Mouse (Mus musculus) C2C12 (cell line): ENCODE measurements around the gene R3hcc1l. TPM values are rescaled to one million over a fixed set of nuclear protein-coding genes. Genes with fewer than 3 reads are reported as not detected.

Experiments used
- H3K27me3 ChIP-seq: one replicate; pipeline ENCODE4 v1.6.1; 2011; ENCODE audit not compliant: control insufficient read depth, insufficient read depth, insufficient read length
- H3K36me3 ChIP-seq: one replicate; pipeline ENCODE4 v1.6.1; 2011; ENCODE audit not compliant: control insufficient read depth, insufficient read depth
- H3K4me3 ChIP-seq: one replicate; pipeline ENCODE4 v1.5.1; 2011; ENCODE audit warnings: mild to moderate bottlenecking, control low read depth; ENCODE audit not compliant: poor library complexity, insufficient read depth, severe bottlenecking
- H3K79me2 ChIP-seq: one replicate; pipeline ENCODE4 v1.6.1; 2011; ENCODE audit not compliant: control insufficient read depth, insufficient read depth
- H3K79me3 ChIP-seq: one replicate; pipeline ENCODE4 v1.6.1; 2011; ENCODE audit warnings: low read depth, control low read depth
- H3ac ChIP-seq: one replicate; pipeline ENCODE3; 2011; ENCODE audit warnings: low read depth; ENCODE audit not compliant: control insufficient read depth, insufficient read length
- CEBPB ChIP-seq: IDR thresholded peaks from one replicate; pipeline ENCODE4 v1.6.1; 2011; ENCODE audit warnings: low read depth, mild to moderate bottlenecking, control low read depth, moderate library complexity
- CTCF ChIP-seq: IDR thresholded peaks from one replicate; pipeline ENCODE4 v1.5.1; 2011; ENCODE audit not compliant: control insufficient read depth, insufficient read depth, insufficient read length
- FOSL1 ChIP-seq: IDR thresholded peaks from one replicate; pipeline ENCODE4 v1.8.0; 2011; ENCODE audit warnings: mild to moderate bottlenecking, low read length; ENCODE audit not compliant: poor library complexity, insufficient read depth, severe bottlenecking
- MAX ChIP-seq: IDR thresholded peaks from one replicate; pipeline ENCODE4 v1.6.1; 2011; ENCODE audit warnings: mild to moderate bottlenecking, control low read depth
- MYOD1 ChIP-seq: IDR thresholded peaks from one replicate; pipeline ENCODE4 v1.6.1; 2011; ENCODE audit warnings: low read depth; ENCODE audit not compliant: control insufficient read depth, insufficient read length
- MYOG ChIP-seq: IDR thresholded peaks from one replicate; pipeline ENCODE4 v1.6.1; 2011; ENCODE audit not compliant: control insufficient read depth, insufficient read length; ENCODE audit errors: extremely low read depth
- USF1 ChIP-seq: IDR thresholded peaks from one replicate; pipeline ENCODE4 v1.6.1; 2011; ENCODE audit warnings: low read depth, mild to moderate bottlenecking, control low read depth, moderate library complexity
- polyA plus RNA-seq: library from polyadenylated mRNA; unstranded; fragments of >200 nt; fragmentation: generic; extraction: Trizol; gene quantifications from one replicate; pipeline ENCODE4 v1.2.1, GENCODE M21; 2012; ENCODE audit warnings: missing spikeins

Gene R3hcc1l
- polyA plus RNA-seq, 1 experiment, result 3.3 TPM

DNA sequence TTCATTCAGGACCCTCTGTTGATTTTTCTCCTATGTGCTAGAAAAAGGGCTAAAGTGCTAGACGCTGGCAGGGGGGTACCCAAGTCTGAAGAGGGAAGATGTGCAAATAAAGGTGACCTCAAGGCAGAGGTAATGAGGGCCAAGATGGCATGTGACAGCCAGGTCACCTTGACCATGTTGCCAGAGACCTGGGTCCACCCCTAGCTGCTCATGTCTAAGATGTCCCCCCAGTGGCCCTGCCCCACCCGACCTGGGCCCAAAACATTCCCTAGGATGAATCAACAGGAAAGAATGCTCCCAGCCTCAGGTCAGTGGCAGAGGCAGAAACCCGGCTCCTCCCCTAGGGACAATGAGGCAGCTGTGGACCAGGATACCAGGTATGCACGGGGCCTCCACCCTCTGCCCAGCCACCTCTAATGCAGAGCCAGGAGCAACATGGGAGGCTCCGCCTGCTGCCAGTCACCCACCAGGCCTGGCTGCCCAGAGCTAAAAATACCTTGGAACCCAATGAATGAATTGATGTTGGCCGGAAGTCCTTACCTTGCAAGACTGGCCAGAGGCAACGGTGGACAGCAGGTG is 95.2 kb downstream of the R3hcc1l start:
- no peak overlapping the region for H3ac ChIP-seq
- H3K4me3 ChIP-seq, result no peak overlapping the region
- H3K27me3 ChIP-seq, result peaks cover 4% of the 10 kb centered on the region
- no peaks in the 10 kb centered on the region for H3K79me3 ChIP-seq
- no peaks in the 10 kb centered on the region for H3K79me2 ChIP-seq
- H3K36me3 ChIP-seq, result no peaks in the 10 kb centered on the region
- no peak for TF ChIP-seq FOSL1
- TF ChIP-seq MYOD1, result peak; percentile 23

GRCm38 (mm10) chr19:42628068-42628467 is 109.5 kb downstream of the R3hcc1l start:
- no peaks in the 10 kb centered on the region for H3K27me3 ChIP-seq
- H3K79me3 ChIP-seq, result no peaks in the 10 kb centered on the region
- no peak overlapping the region for H3ac ChIP-seq
- no peak overlapping the region for H3K4me3 ChIP-seq
- no peaks in the 10 kb centered on the region for H3K36me3 ChIP-seq
- TF ChIP-seq MYOG, result no peak
- no peak for TF ChIP-seq FOSL1
- TF ChIP-seq MAX, result no peak
- no peak for TF ChIP-seq MYOD1
- TF ChIP-seq CEBPB, result no peak
- no peak for TF ChIP-seq USF1
- no peak for TF ChIP-seq CTCF
- no peaks in the 10 kb centered on the region for H3K79me2 ChIP-seq

DNA sequence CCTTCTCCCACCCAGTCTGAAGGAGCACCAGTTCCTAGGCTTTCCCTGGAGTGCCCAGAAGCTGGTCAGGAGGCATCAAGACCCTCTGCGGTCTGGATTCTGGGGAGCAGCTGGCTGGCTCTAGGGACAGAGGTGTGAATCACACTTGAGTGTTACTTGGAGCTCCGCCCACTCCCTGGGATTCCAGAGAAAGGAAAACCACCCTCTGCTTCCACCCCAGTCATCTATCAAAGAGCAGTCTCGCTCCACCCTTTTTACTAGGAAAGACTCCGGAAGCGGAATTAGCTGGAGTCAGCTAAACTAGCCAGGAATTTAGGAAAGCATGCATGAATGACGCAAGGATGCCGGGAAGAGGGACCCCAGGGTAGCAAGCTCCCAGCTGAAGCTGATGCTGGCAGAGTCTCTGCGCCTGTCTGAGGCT is 113.0 kb downstream of the R3hcc1l start:
- H3ac ChIP-seq, result no peak overlapping the region
- H3K36me3 ChIP-seq, result no peaks in the 10 kb centered on the region
- H3K27me3 ChIP-seq, result no peaks in the 10 kb centered on the region
- no peak overlapping the region for H3K4me3 ChIP-seq
- no peaks in the 10 kb centered on the region for H3K79me3 ChIP-seq
- H3K79me2 ChIP-seq, result no peaks in the 10 kb centered on the region
- peak; percentile 47 for TF ChIP-seq CEBPB
- TF ChIP-seq USF1, result no peak
- TF ChIP-seq CTCF, result no peak
- TF ChIP-seq MYOG, result no peak
- peak; percentile 28 for TF ChIP-seq MYOD1
- TF ChIP-seq MAX, result no peak
- TF ChIP-seq FOSL1, result no peak

DNA sequence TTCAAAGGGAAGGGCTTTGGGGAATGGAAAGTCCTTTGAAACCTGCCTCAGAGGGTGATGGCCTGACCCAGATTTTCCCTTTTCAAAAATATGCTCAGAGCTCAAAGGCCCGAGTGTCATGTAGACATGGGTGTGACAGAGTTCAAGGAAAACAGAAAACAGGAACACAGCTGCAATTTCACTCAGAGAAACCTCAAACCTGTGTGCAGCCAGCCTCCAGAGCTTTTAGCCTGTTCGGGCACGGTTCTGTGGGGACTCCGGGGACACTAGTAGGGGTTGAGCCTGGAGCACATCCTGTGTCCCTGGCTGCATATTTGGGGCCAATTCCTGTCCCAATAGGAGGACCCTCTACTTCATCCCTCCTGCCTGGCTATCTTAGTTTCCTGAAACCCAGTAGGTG is 113.7 kb downstream of the R3hcc1l start:
- no peak overlapping the region for H3ac ChIP-seq
- TF ChIP-seq FOSL1 (no peak), MYOG (no peak), MAX (no peak), CEBPB (no peak), CTCF (no peak), USF1 (no peak), MYOD1 (no peak)
- no peaks in the 10 kb centered on the region for H3K79me2 ChIP-seq
- no peaks in the 10 kb centered on the region for H3K79me3 ChIP-seq
- no peaks in the 10 kb centered on the region for H3K36me3 ChIP-seq
- no peaks in the 10 kb centered on the region for H3K27me3 ChIP-seq
- H3K4me3 ChIP-seq, result no peak overlapping the region

DNA sequence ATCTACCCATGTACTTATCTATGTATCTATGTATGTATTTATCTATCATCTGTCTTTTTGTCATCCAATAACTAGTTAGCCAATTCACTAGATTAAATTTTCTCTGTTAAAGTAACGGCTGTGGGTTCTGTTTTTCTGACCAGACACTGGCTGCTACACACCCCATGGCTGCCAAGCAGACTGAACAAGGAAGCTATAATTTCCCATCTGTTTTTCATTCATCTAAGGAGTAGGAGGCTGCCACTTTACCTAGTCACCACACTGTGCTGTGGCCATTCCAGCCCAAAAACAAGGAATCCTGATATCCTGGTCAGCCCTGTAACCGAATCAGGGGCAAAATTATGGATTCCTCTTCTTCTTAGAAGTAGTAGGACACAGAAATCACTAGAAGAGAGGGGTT is 115.1 kb downstream of the R3hcc1l start:
- TF ChIP-seq MYOD1 (no peak), FOSL1 (no peak), MAX (no peak), MYOG (no peak), USF1 (no peak), CTCF (no peak), CEBPB (no peak)

DNA sequence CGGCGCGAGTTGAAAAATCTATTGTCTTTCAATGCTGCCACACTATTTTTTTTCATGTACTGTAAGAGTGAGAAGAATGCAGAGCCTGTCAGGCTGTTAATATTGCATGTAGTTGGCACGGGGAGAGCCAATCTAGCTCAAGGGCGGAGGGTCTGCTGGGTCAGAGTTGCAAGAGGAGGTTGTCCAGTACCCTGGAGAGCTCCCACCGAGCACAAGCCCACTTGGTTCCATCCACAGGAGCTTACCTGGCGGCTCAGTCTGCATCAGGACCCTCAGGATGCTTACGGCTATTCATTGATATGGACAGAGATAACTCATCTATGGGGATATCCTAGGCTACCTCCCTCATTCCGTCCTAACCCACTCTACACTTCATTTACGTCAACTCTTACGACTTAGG is 118.1 kb downstream of the R3hcc1l start:
- H3K27me3 ChIP-seq, result no peaks in the 10 kb centered on the region
- H3ac ChIP-seq, result no peak overlapping the region
- no peaks in the 10 kb centered on the region for H3K36me3 ChIP-seq
- TF ChIP-seq CTCF, result no peak
- no peak for TF ChIP-seq USF1
- TF ChIP-seq MAX, result no peak
- no peak for TF ChIP-seq CEBPB
- no peak for TF ChIP-seq FOSL1
- no peak for TF ChIP-seq MYOD1
- TF ChIP-seq MYOG, result no peak
- no peaks in the 10 kb centered on the region for H3K79me3 ChIP-seq
- H3K4me3 ChIP-seq, result no peak overlapping the region
- H3K79me2 ChIP-seq, result no peaks in the 10 kb centered on the region

More for the DNA sequence above, 115.1 kb downstream of the R3hcc1l start:
- Histone ChIP-seq H3K79me3 (no peaks in the 10 kb centered on the region), H3K79me2 (no peaks in the 10 kb centered on the region), H3ac (no peak overlapping the region), H3K4me3 (no peak overlapping the region), H3K27me3 (no peaks in the 10 kb centered on the region), H3K36me3 (no peaks in the 10 kb centered on the region)
